Mouse (Mus musculus) embryonic fibroblast, embryonic 13.5 days (primary cell): Measurements from ENCODE around the gene Kazn. TPM values are rescaled to one million over a fixed set of nuclear protein-coding genes. Genes with fewer than 3 reads are reported as not detected.
A peak's percentile ranks its signal among the peaks of the same experiment; 100 is the strongest.

Experiments
- H3K27ac ChIP-seq: 2 replicates; pipeline ENCODE4 v1.5.1; 2012; ENCODE audit warnings: low read length, control low read depth, inconsistent platforms; ENCODE audit not compliant: insufficient read depth
- H3K4me1 ChIP-seq: 2 replicates; pipeline ENCODE4 v1.6.1; 2011; ENCODE audit warnings: low read length; ENCODE audit not compliant: control insufficient read depth, insufficient read depth
- H3K4me3 ChIP-seq: 2 replicates; pipeline ENCODE4 v1.5.1; 2011; ENCODE audit warnings: mild to moderate bottlenecking, control low read depth, low read length; ENCODE audit not compliant: insufficient read depth
- CTCF ChIP-seq: IDR thresholded peaks from 2 replicates; pipeline ENCODE4 v1.5.1; 2011; ENCODE audit warnings: mild to moderate bottlenecking, control low read depth, low read length, moderate library complexity, borderline replicate concordance; ENCODE audit not compliant: insufficient read depth
- POLR2A ChIP-seq: IDR thresholded peaks from 2 replicates; pipeline ENCODE4 v1.6.1; 2011; ENCODE audit warnings: low read depth, mild to moderate bottlenecking, control low read depth, low read length, moderate library complexity
- polyA plus RNA-seq: library from polyadenylated mRNA; stranded (reverse); fragments of >200 nt; gene quantifications from 2 replicates; pipeline ENCODE4 v1.2.4, GENCODE M21; 2011; ENCODE audit warnings: low read depth; ENCODE audit not compliant: missing spikeins, insufficient read length

The Kazn gene
- polyA plus RNA-seq, 1 experiment: 14.4 TPM

DNA sequence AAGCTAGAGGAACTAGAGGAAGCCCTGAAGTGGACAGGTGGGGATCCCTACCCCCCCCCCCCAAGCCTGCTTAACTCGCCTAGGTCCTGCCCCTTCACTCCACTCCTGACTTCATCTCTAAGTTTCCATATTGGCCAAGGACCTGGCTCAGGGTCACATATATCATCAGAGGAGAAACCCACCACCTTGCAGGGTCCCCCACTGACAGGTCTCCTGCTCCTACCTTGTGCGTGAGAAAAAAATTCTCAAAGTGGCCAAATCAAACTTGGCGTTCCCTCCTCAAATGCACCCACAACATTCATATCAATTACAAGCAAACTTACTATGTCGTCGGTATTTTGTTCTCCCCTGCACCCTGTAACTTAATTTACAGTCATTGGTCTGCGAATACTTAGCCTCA lies 156.0 kb downstream of the Kazn start:
- no peak overlapping the region for H3K27ac ChIP-seq
- 0 out of 2 replicates have a peak overlapping the region, but pooled peaks have one; percentile 7 for H3K4me3 ChIP-seq
- no peak for TF ChIP-seq CTCF
- no peak for TF ChIP-seq POLR2A
- H3K4me1 ChIP-seq: 0 out of 2 replicates have a peak, but pooled peaks cover 1% of the 10 kb centered on the region

DNA sequence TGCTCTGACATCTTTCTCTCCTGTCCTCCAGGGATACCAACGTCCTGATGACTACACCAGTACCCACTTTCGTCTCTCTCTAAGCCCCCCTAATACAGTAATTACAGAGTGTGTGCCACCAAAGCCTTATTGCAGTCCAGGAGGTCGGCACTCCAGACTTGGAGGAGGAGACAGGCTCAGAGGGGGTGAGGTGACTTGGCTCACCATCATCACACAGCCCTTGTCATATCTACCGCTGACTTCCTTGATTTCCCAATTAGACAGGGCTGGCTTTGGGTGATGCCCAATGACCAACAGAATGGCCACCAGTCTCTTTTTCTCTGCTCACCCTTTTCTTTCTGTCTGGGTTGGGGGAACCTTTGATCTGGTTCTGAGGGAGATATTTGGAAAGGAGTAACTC lies 156.5 kb downstream of the Kazn start:
- Histone ChIP-seq H3K4me1 (peaks cover 4% of the 10 kb centered on the region; the same call in 1 of the 2 replicates), H3K27ac (no peak overlapping the region), H3K4me3 (no peak overlapping the region)
- no peak for TF ChIP-seq CTCF
- TF ChIP-seq POLR2A: no peak

DNA sequence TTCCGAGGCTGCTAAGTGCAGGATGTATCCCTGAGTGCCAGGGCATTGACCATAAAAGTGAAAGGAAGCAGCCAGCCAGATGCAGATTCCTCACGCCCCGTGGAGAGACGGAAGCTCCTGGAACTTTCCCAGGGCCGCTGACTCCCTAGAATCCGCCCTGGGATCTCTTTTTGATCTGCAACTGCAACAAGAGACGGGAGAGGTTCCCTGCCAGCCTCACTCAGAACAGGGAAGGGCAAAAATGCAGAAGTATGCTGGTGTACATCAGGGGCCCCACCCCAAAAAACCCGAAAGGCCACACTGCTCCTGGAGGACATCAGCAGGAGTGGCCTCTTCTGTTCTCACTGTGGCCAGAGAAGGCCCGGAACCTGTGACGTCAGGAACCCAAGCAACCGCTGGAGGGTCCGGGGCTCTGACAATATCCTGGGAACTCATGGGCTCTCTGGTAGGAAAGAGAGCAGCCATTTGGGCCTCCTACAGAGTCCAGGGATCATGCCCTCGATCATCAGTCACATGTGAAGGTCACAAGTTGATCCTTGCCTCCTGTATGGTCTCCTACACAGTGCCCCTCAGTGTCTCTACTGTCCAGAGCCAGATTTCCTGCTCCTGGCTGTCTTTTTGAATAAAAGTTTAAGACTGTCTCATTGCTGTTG lies 157.4 kb downstream of the Kazn start:
- H3K4me3 ChIP-seq: no peak overlapping the region
- H3K4me1 ChIP-seq: peaks cover 9% of the 10 kb centered on the region; the same call in 1 of the 2 replicates
- TF ChIP-seq CTCF (no peak), POLR2A (no peak)
- H3K27ac ChIP-seq: no peak overlapping the region

DNA sequence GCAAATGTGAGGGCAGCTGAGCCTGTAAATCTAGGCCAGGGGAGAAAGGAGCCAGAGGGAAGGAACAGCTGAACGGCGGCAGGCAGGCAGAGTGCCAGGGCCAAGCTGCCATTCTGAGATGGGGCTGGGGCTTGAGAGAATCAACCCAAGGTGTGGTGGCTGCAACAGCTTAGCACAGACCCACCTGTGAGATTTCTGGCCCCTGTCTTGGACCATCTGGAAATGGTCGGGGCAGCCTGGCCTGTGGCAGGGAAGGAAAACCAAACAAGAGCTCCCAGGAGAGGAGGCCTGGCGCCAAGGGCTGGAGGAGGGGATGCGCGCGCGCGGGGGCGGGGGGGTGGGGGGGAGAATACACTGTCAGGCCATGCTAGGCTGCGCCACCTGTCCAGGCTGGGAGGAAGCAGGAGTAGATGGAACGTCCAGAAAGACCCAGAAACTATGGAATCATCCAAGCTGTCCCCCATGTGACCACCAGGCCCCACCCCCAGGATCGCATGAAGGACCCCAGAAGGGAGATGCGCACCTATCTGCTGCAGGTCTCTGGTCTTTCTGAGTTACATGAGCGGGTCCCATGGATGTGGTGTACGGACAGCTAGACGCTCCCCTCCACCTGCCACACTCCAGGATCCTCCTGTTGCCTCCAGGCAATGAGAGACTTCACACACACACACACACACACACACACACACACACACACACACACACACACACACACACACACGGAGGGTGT lies 158.1 kb downstream of the Kazn start:
- H3K4me1 ChIP-seq: peaks cover 9% of the 10 kb centered on the region; the same call in 1 of the 2 replicates

DNA sequence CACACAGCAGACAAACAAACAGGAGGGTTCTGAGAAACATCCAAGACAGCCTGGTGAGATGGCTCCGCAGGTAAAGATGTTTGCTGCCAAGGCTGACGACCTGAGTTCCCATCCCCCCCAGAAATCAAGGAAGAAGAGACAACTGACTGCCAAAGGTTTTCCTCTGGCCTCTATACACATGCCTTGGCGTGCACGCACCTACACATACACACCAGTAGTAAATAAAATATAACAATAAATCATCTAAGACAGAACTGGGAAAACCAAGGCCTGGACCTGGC lies 158.8 kb downstream of the Kazn start:
- no peak overlapping the region for H3K4me3 ChIP-seq
- no peak overlapping the region for H3K27ac ChIP-seq
- H3K4me1 ChIP-seq: peaks cover 9% of the 10 kb centered on the region; the same call in 1 of the 2 replicates
- TF ChIP-seq POLR2A (no peak), CTCF (no peak)

More for the DNA sequence above, 158.1 kb downstream of the Kazn start:
- Histone ChIP-seq H3K4me3 (no peak overlapping the region), H3K27ac (no peak overlapping the region)
- no peak for TF ChIP-seq CTCF
- no peak for TF ChIP-seq POLR2A

DNA sequence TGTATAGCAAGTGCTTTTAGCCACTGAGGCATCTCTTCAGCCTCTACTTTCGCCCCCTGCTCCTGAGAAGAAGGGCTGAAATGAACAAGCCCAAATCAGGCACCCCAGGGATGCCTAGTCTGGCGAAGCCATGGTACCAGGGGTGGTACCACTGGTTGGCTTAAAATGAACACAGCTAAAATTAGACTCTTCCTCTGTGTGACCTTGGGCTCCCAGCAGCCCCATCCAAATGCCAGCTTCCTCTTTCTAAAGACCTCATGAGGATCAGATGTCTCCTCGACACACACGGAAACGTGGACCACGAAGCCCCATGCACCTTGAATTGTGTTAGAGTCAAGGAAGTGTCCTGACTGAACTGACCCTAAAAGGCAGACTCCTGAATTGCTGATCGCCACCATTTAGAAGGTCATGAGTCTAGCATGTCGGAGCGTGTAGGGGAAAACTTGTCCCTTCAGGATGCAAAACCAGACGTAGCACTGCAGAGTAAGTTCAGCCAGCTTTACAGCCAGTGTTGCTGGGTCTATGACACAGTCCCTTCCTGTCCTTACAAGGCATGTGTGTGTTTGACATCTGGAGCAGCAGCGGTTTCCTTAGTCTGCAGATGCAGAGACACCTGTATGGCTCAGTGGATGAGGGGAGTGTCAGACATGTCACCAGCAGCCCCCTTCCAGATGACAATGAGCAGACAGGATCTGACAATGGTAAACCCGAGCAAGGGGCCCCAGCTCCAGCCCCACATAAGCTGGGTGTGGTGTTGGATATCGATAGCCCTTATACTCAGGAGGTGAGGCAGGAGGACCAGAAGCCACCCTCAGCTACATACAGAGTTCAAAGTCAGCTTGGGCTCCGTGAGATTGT lies 159.3 kb downstream of the Kazn start:
- no peak overlapping the region for H3K27ac ChIP-seq
- H3K4me1 ChIP-seq: peaks cover 9% of the 10 kb centered on the region; the same call in 1 of the 2 replicates
- TF ChIP-seq POLR2A (no peak), CTCF (no peak)

DNA sequence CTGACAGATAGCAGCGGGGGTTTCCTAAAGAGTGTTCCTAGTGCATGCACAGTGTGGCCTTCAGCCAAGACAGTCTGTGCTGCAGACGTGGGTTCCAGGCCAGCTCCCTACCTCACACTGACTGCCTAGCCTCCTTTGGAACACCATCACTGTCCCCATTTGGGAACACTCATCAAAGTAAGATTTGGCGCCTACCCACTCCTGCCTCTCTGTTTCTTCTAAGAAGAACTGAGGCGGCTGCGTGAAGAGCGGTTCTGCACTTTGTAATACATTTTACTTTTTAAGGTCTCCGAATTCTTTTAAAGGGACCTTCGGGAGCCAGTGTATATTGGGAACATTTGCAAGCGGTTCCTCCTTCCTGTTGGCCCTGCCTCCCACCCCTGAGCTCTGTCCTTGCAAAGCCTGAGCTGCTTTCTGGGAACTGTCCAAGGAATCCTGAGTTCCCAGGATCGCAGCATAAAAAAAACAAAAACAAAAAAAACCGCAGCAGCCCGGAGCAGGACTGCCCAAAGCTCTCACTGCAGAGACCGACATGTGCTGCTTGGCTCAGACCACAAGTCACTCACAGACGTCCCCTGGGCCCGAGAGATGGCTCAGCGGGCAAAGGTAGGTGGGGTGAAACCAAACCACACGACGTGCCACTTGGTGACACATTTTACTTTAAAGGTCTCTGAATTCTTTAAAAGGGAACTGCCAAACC lies 161.5 kb downstream of the Kazn start:
- H3K4me1 ChIP-seq: peaks cover 9% of the 10 kb centered on the region; the same call in 1 of the 2 replicates
- TF ChIP-seq CTCF: no peak
- TF ChIP-seq POLR2A: no peak
- H3K27ac ChIP-seq: no peak overlapping the region; the same call in 1 of the 2 replicates
- no peak overlapping the region for H3K4me3 ChIP-seq

More for the DNA sequence above, 159.3 kb downstream of the Kazn start:
- H3K4me3 ChIP-seq: no peak overlapping the region

DNA sequence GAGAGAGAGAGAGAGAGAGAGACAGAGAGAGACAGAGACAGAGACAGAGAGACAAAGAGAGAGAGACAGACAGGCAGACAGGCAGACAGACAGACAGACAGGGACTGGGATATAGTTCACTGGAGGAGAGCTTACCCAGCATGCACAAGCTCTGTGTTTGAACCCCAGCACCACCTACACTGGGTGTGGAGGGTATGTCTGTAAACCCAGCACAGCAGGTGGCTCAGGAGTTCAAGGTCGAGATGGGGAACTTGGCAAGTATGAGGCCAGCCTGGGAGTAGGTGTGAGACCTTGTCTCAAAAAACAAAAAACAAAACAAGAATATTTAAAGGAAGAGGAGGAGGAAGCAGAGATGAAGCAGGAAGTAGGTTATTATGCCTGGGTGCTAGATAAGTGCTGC lies 162.3 kb downstream of the Kazn start:
- TF ChIP-seq POLR2A (no peak), CTCF (no peak)
- no peak overlapping the region for H3K4me3 ChIP-seq
- H3K27ac ChIP-seq: no peak overlapping the region
- peaks cover 9% of the 10 kb centered on the region; the same call in 1 of the 2 replicates for H3K4me1 ChIP-seq

DNA sequence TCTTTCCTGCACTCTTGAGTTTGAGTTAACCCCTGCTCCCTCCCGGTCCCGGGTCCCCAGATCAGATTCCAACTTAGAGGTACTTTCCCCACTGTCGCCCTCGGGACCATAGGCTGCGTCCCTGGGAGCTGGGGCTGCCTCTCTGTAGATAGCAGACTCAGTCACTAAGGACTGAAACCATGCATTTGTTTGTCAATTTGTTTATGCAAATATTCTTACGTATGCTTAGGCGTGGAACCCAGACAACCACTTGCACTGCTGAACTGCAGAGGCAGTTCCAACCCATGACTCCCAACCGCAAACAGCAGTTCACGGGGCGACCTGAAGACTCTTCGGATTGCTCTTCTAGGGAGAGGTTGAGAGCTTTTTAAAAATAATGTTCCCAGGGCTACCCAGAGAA lies 163.3 kb downstream of the Kazn start:
- Histone ChIP-seq H3K27ac (no peak overlapping the region), H3K4me3 (no peak overlapping the region), H3K4me1 (peaks cover 16% of the 10 kb centered on the region)
- TF ChIP-seq CTCF: no peak
